10 mouse cellular contexts compared by ENCODE assay signal in the genomic region with DNA sequence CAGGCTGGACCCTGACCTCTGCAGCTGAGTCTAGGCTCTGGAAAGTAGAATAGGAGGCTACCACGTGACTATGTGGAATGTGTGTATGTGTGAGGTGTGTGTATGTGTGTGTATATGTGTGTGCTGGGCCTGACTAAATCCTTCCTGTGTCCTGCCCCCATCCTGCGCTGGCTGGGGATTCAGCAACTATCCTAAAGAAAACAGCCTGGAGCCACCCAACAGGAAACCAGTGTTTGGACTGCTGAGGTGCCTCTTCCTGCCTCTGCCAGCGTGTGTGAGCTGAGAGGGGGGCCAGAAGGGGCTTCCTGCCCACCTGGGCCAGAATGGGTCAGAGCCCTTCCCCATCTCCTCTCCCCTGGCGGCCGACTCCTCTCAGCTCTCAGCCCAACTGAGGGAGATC. TPM values are rescaled to one million over a fixed set of nuclear protein-coding genes. Genes with fewer than 3 reads are reported as not detected.
DNase-seq lines count a peak whose midpoint lies in the region; ATAC-seq lines count a peak whose summit lies in the region.
"Had no signal": no experiment of that assay in that cellular context is flagged by ENCODE, and none has a peak within 500 bp of the region (broad histone marks: within the 10 kb centered on the region; RNA-seq: fewer than 3 reads in every experiment).

No protein-coding gene starts in this region.

- H3K27me3 ChIP-seq in heart, embryonic 10.5 days (ENCODE audit: insufficient read depth, poor library complexity, severe bottlenecking), result 0 out of 2 replicates have a peak, but pooled peaks cover 4% of the 10 kb centered on the region
- no peaks in the 10 kb centered on the region for H3K27me3 ChIP-seq in intestine, embryonic 16.5 days (replicated peaks; ENCODE audit: control insufficient read depth, insufficient read depth, low read length)

- peaks cover 32% of the 10 kb centered on the region for H3K36me3 ChIP-seq in heart, embryonic 10.5 days
- 0 out of 2 replicates have a peak, but pooled peaks cover 2% of the 10 kb centered on the region for H3K36me3 ChIP-seq in intestine, embryonic 16.5 days (ENCODE audit: control insufficient read depth, insufficient read depth, low read length)

- H3K9me3 ChIP-seq in heart, embryonic 10.5 days, result no peaks in the 10 kb centered on the region
- H3K9me3 ChIP-seq in intestine, embryonic 16.5 days (ENCODE audit: control insufficient read depth, low read length), result no peaks in the 10 kb centered on the region

- 32% methylated on average over 5 of the region's 5 CpGs for WGBS in heart, embryonic 10.5 days
- 55% methylated on average over 5 of the region's 5 CpGs for WGBS in intestine, embryonic 16.5 days

- H3K4me3 ChIP-seq in heart, embryonic 10.5 days, result no peak overlapping the region
- no peak overlapping the region for H3K4me3 ChIP-seq in intestine, embryonic 16.5 days (ENCODE audit: low read length)

- ATAC-seq in intestine, embryonic 16.5 days, result peak; percentile 58
- ATAC-seq: CD4-positive, CD25-positive, alpha-beta regulatory T cell, adult 4 months had no signal

- no peak for DNase-seq in heart, embryonic 10.5 days (ENCODE audit: low spot score)
- no peak for DNase-seq in heart, postnatal 36 days
- peak; percentile 46 for DNase-seq in embryo, embryonic 10.5 days (ENCODE audit: low spot score)
- DNase-seq in lung, postnatal 25 days (ENCODE audit: low spot score), result peak; percentile 35
- DNase-seq in gastrocnemius, postnatal 14 days, result no peak
- no peak for DNase-seq in MN1 (ENCODE audit: low spot score)
- no peak for DNase-seq in adipocyte (ENCODE audit: low spot score)
- DNase-seq: cerebellum, postnatal 25 days had no signal

- peaks cover 39% of the 10 kb centered on the region for H3K4me1 ChIP-seq in heart, embryonic 10.5 days
- H3K4me1 ChIP-seq in intestine, embryonic 16.5 days (ENCODE audit: control insufficient read depth, insufficient read depth, low read length), result peaks cover 27% of the 10 kb centered on the region

- no peak overlapping the region for H3K9ac ChIP-seq in intestine, embryonic 16.5 days (ENCODE audit: low read depth, low read length)

- intact Hi-C loops in heart, postnatal 36 days (cut with DNase I), result no loop called here
- intact Hi-C loops in gastrocnemius, postnatal 14 days (cut with DNase I; ENCODE audit: low total_unique reads), result no loop called here

- H3K4me2 ChIP-seq in intestine, embryonic 16.5 days (ENCODE audit: low read depth, low read length), result no peak overlapping the region

- H3K27ac ChIP-seq in heart, embryonic 10.5 days, result peak overlapping the region; percentile 81
- peak overlapping the region; percentile 70 for H3K27ac ChIP-seq in intestine, embryonic 16.5 days (ENCODE audit: low read length)

RNA-seq across cellular contexts. Expression of gene Mdfi, which starts 20.9 kb away (rescaled TPM):
- 15.3 and 17.7 TPM in 2 replicates for polyA plus RNA-seq in heart, embryonic 10.5 days (2016; fragmentation: Nextera tagmentation; extraction: Ambion mirVana)
- total RNA-seq in heart, postnatal 36 days (2021), result 1 to 10 TPM in 1 of 2 experiments, under 1 TPM in 1; 0.81 to 3.1 TPM
- polyA plus RNA-seq in intestine, embryonic 16.5 days (2015; fragmentation: Nextera tagmentation; extraction: Ambion mirVana), result 6.5 and 8.8 TPM in 2 replicates
- total RNA-seq in gastrocnemius, postnatal 14 days (2021), result 1 to 10 TPM; 2.4 to 3.5 TPM
- polyA plus RNA-seq: CD4-positive, CD25-positive, alpha-beta regulatory T cell, adult 4 months had no signal

Comparison
In these comparisons a context has a peak if more than half of its experiments do, and no peak if none do; other contexts are left out.
1. DNase-seq: peak in embryo, embryonic 10.5 days (single experiment) and lung, postnatal 25 days (single experiment); none in heart, embryonic 10.5 days (single experiment), heart, postnatal 36 days (0 of 2), gastrocnemius, postnatal 14 days (single experiment), MN1 (single experiment) and adipocyte (single experiment).